Mouse (Mus musculus) gastrocnemius, adult 2 months (tissue): ENCODE results near the gene Kif24. TPM values are rescaled to one million over a fixed set of nuclear protein-coding genes. Genes with fewer than 3 reads are reported as not detected.

Source experiments
- DNase-seq: peaks from one replicate; pipeline ENCODE4 v3.0.0; 2022
- H3K27ac ChIP-seq: fragments of 200-600 bp; 2 replicates; pipeline ENCODE4 v1.8.1; 2022; ENCODE audit warnings: mild to moderate bottlenecking
- H3K4me3 ChIP-seq: fragments of 200-600 bp; 2 replicates; pipeline ENCODE4 v1.8.1; 2022; ENCODE audit warnings: mild to moderate bottlenecking, moderate library complexity
- CTCF ChIP-seq: fragments of 200-600 bp; IDR thresholded peaks from 2 replicates; pipeline ENCODE4 v1.8.1; 2022; ENCODE audit warnings: antibody characterized with exemption, mild to moderate bottlenecking, moderate library complexity
- intact Hi-C: fragments of 180-260 bp; cut with DNase I; formaldehyde crosslinking; loops from one replicate; pipeline ENCODE4 v1.15.1; 2025
- long read RNA-seq, 2 experiments: library from polyadenylated mRNA; stranded (forward); transcript quantifications; one replicate each; pipeline ENCODE4 v2.0.0; 2021
- total RNA-seq, 2 experiments: library from RNA; stranded (reverse); gene quantifications; 2 replicates each; pipeline ENCODE4 v1.2.3; 2021

Gene Kif24
- under 1 TPM; 0.31 to 0.33 TPM for total RNA-seq
- long read RNA-seq, experiment 1, partial matches to known transcripts: 1 of 1 reads
- long read RNA-seq, experiment 1, other reads (novel, unspliced or antisense): 0 of 1 reads
- long read RNA-seq, experiment 2: 0 reads

- TF ChIP-seq CTCF: no peak
These were observed at the start of gene Kif24, which contains the start of gene Nudt2 for GRCm38 (mm10) chr4:41464345-41465286. Gene Kif24, minus strand, starts transcription at chr4:41464887. Gene Nudt2, plus strand, starts transcription at chr4:41465151.

DNA sequence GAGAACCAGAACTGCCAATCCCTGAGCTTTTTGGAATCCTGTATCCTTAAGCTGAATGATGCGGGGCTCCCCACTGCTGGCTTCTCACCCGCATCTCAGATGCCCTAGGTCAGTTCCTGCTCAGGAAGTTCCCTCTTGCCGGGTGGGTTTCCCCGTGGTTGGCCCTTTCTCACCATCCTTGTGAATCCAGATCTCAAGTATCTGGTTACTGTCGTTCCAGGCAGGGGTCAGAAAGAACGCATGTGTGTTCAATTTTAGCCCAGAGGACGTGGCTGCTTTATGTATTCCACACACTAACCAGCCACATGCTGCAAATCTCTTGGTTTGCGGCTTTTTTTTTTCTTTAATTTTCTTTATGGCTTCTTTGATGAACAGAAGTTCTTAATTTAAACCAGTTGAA is 49.0 kb upstream of the Kif24 start:
- DNase-seq: no peak
- Histone ChIP-seq H3K4me3 (no peak overlapping the region), H3K27ac (no peak overlapping the region)
- TF ChIP-seq CTCF: no peak
- intact Hi-C loops: no loop called here

More at GRCm38 (mm10) chr4:41464345-41465286, at the start of gene Kif24, which contains the start of gene Nudt2:
- peak within 1 kb of the TSS; percentile 88 for H3K27ac ChIP-seq
- intact Hi-C loops: loop anchor here (5.0 kb wide), 2 partner anchors 148 to 188 kb away; no protein-coding TSS in a partner anchor
- H3K4me3 ChIP-seq: peak within 1 kb of the TSS; percentile 78
- DNase-seq: peak; percentile 99

GRCm38 (mm10) chr4:41513309-41513708 is 48.6 kb upstream of the Kif24 start:
- intact Hi-C loops: no loop called here
- no peak overlapping the region for H3K27ac ChIP-seq
- H3K4me3 ChIP-seq: no peak overlapping the region
- DNase-seq: no peak
- TF ChIP-seq CTCF: no peak

GRCm38 (mm10) chr4:41507998-41508397 is 43.3 kb upstream of the Kif24 start:
- intact Hi-C loops: no loop called here
- DNase-seq: no peak

GRCm38 (mm10) chr4:41507326-41507924 is 42.7 kb upstream of the Kif24 start:
- Histone ChIP-seq H3K4me3 (peak overlapping the region; percentile 70), H3K27ac (peak overlapping the region; percentile 76)
- TF ChIP-seq CTCF: no peak
- peak; percentile 17 for DNase-seq
- intact Hi-C loops: no loop called here

More at GRCm38 (mm10) chr4:41507998-41508397, 43.3 kb upstream of the Kif24 start:
- Histone ChIP-seq H3K27ac (no peak overlapping the region), H3K4me3 (no peak overlapping the region)
- no peak for TF ChIP-seq CTCF

DNA sequence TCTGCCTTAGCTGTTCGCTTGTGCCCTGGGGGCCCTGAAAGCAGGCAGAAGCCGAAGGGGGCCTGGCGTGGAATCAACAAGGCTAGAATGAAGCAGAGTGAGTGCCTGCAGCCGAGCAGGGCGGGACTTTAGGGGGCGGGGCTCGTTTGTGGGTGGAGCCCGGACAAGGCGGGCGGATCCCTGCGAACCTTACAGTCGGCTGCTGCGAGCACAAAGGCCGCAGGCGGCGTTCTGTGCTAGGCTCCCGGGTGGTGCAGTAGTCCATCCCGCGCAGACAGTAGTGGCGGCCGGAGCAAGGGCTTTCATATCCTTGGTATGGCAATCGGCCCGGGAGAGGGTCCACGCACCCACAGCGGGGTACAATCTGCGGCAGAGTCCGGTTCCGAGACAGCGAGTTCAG is 42.2 kb upstream of the Kif24 start:
- peak overlapping the region; percentile 76 for H3K27ac ChIP-seq
- intact Hi-C loops: no loop called here

DNA sequence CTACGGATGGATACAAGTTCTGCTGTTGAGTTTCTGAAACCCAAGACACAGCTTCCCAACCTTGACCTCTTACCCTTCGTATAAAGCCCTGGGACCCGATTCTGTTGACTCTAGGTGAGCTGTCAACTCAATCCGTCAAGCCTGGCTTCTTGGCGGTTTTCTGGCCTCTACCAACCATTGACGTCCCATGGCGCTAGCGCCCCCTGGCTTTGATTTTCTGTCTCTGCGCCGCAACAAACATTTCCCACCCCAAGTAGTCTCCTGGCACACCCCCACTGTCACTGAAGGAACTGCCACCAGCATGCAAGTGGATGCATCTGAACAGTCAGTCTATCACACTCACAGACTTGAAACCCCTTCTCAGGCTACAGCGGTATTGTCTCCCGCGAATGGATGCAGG is 41.5 kb upstream of the Kif24 start:
- intact Hi-C loops: no loop called here
- H3K27ac ChIP-seq: peak overlapping the region; percentile 76
- TF ChIP-seq CTCF: peak; percentile 77
- peak; percentile 78 for DNase-seq
- peak overlapping the region; percentile 70 for H3K4me3 ChIP-seq

More for the DNA sequence above, 42.2 kb upstream of the Kif24 start:
- peak; percentile 37 for TF ChIP-seq CTCF
- DNase-seq: peak; percentile 93
- H3K4me3 ChIP-seq: peak overlapping the region; percentile 70

- H3K4me3 ChIP-seq: no peak overlapping the region
- peak; percentile 53 for TF ChIP-seq CTCF
- DNase-seq: peak; percentile 54
- no peak overlapping the region for H3K27ac ChIP-seq
- intact Hi-C loops: loop anchor here (1.0 kb wide), 1 partner anchor 36 kb away; no protein-coding TSS in a partner anchor
These were observed 40.5 kb upstream of the Kif24 start for GRCm38 (mm10) chr4:41505131-41505551.

DNA sequence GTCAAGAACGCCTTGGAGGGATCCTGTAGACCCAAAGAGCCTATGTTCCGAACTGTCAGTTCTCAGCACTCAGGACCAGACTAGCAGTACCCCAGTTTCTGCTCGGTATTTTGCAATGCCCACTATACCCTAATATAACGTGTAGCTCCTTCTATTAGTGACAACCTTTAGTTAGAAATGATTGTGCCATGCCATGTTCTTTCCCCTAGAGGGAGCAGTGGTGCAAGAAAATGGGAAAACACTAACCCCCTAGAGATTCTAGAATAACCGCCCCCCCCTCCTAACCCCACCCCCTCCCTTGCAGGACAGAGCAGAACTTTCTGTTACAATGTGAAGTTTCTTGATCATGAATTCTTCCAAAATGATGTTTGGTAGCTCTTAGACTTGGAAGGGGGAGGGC is 39.6 kb upstream of the Kif24 start:
- peak; percentile 43 for TF ChIP-seq CTCF
- DNase-seq: peak; percentile 6
- no peak overlapping the region for H3K27ac ChIP-seq
- no peak overlapping the region for H3K4me3 ChIP-seq
- intact Hi-C loops: no loop called here

- intact Hi-C loops: loop anchor here (2.0 kb wide), 1 partner anchor 22 kb away; no protein-coding TSS in a partner anchor
- no peak for TF ChIP-seq CTCF
- H3K27ac ChIP-seq: peak within 1 kb of the TSS; percentile 99
- peak; percentile 100 for DNase-seq
- H3K4me3 ChIP-seq: peak within 1 kb of the TSS; percentile 87
These were observed 38.3 kb upstream of the Kif24 start, which contains the start of gene AI464131 for GRCm38 (mm10) chr4:41502986-41503412. Gene AI464131, minus strand, starts transcription at chr4:41503076.

GRCm38 (mm10) chr4:41502171-41502940 is 37.7 kb upstream of the Kif24 start:
- peak; percentile 82 for DNase-seq
- no peak for TF ChIP-seq CTCF
- H3K4me3 ChIP-seq: peak overlapping the region; percentile 87
- peak overlapping the region; percentile 99 for H3K27ac ChIP-seq
- intact Hi-C loops: loop anchor here (2.0 kb wide), 1 partner anchor 22 kb away; no protein-coding TSS in a partner anchor

DNA sequence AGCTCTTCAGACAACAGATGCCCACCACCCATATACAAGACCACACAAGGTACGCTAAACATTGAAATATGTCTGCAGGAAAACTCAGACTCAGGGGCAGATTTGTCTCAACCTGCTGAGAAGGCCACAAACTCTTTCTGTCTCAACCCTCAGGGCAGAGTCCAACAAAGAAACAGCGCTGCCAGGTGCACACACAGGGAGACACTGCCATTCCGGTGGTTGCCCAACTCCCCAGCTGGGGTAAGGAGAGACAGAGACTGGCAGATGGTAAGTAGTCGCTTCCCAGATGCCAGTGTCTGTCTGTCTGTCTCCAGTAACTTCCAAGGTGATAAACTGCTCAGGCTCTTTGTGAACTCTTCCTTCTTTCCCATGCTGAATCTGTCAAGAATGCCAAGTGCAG is 36.1 kb upstream of the Kif24 start:
- H3K4me3 ChIP-seq: peak overlapping the region; percentile 87
- no peak for TF ChIP-seq CTCF
- H3K27ac ChIP-seq: peak overlapping the region; percentile 99
- DNase-seq: peak; percentile 71
- intact Hi-C loops: no loop called here
